Mouse (Mus musculus) forebrain, embryonic 14.5 days (tissue): ENCODE results near the gene Iqcf6. TPM values are rescaled to one million over a fixed set of nuclear protein-coding genes. Genes with fewer than 3 reads are reported as not detected.
"Not testable (repeated sequence)": the region's sequence is repeated elsewhere in the genome, so short reads cannot be mapped to it uniquely, and the experiment has no call there.

Experiments used
- ATAC-seq: fragments of 200-750 bp; cut with Nextera tagmentation; 2 replicates; pipeline ENCODE4 v1.8.0; 2017; ENCODE audit warnings: mild to moderate bottlenecking, moderate library complexity
- DNase-seq: peaks from one replicate; pipeline ENCODE4 v3.0.0-alpha.2; 2015; ENCODE audit warnings: low spot score
- H3K27ac ChIP-seq: fragments of 300-500 bp; sonication (generic); 2 replicates; pipeline ENCODE4 v1.5.1; 2014; ENCODE audit warnings: low read depth, mild to moderate bottlenecking, control low read depth, low read length, moderate library complexity
- H3K27me3 ChIP-seq: fragments of 300-500 bp; sonication (generic); replicated peaks from 2 replicates; pipeline ENCODE4 v1.6.1; 2014; ENCODE audit warnings: low read length, control low read depth, mixed read lengths; ENCODE audit not compliant: control insufficient read depth, insufficient read depth
- H3K36me3 ChIP-seq: fragments of 300-500 bp; sonication (generic); 2 replicates; pipeline ENCODE4 v1.6.1; 2014; ENCODE audit warnings: low read length, control low read depth; ENCODE audit not compliant: control insufficient read depth, insufficient read depth
- H3K4me1 ChIP-seq: fragments of 300-500 bp; sonication (generic); 2 replicates; pipeline ENCODE4 v1.6.1; 2014; ENCODE audit warnings: antibody characterized with exemption, low read length, control low read depth; ENCODE audit not compliant: control insufficient read depth, insufficient read depth
- H3K4me2 ChIP-seq: fragments of 300-500 bp; sonication (generic); 2 replicates; pipeline ENCODE4 v1.6.1; 2014; ENCODE audit warnings: mild to moderate bottlenecking, control low read depth, low read length
- H3K4me3 ChIP-seq: fragments of 300-500 bp; sonication (generic); 2 replicates; pipeline ENCODE4 v1.5.1; 2014; ENCODE audit warnings: low read depth, low read length, control low read depth
- H3K9ac ChIP-seq: fragments of 300-500 bp; sonication (generic); 2 replicates; pipeline ENCODE4 v1.6.1; 2014; ENCODE audit warnings: mild to moderate bottlenecking, low read length, control low read depth, moderate library complexity
- H3K9me3 ChIP-seq: fragments of 300-500 bp; sonication (generic); replicated peaks from 2 replicates; pipeline ENCODE4 v1.6.1; 2016; ENCODE audit warnings: low read length, control low read depth, mixed read lengths; ENCODE audit not compliant: control insufficient read depth
- WGBS: fragments of 180-500 bp; shearing (Covaris S2); extraction: QIAGEN DNeasy Blood & Tissue Kit; methylation state at CpG from one replicate; pipeline ENCODE4 v1.1.7; 2014; 5-methylcytosine and 5-hydroxymethylcytosine counted together
- polyA plus RNA-seq: library from polyadenylated mRNA; unstranded; fragments of >200 nt; fragmentation: Nextera tagmentation; extraction: Ambion mirVana; gene quantifications from 2 replicates; pipeline ENCODE4 v1.2.1, GENCODE M21; 2014

Gene Iqcf6
- polyA plus RNA-seq: not detected in 2 replicates

- no peak within 1 kb of the TSS for H3K27ac ChIP-seq
- ATAC-seq: no peak
Observed at GRCm38 (mm10) chr9:106626282-106626681, at the start of gene Iqcf6. Iqcf6 (plus strand) TSS chr9:106626582.

GRCm38 (mm10) chr9:106580016-106580415, 46.4 kb upstream of the Iqcf6 start:
- 85% methylated on average over 7 of the region's 7 CpGs for WGBS
- Histone ChIP-seq H3K9me3 (no peaks in the 10 kb centered on the region), H3K4me3 (no peak overlapping the region), H3K4me1 (no peaks in the 10 kb centered on the region), H3K27ac (no peak overlapping the region), H3K27me3 (no peaks in the 10 kb centered on the region), H3K9ac (no peak overlapping the region), H3K36me3 (no peaks in the 10 kb centered on the region), H3K4me2 (no peak overlapping the region)
- no peak for DNase-seq
- ATAC-seq: no peak

More at GRCm38 (mm10) chr9:106626282-106626681, at the start of gene Iqcf6:
- Histone ChIP-seq H3K4me2 (no peak within 1 kb of the TSS), H3K4me1 (no peaks in the 10 kb centered on the region), H3K36me3 (no peaks in the 10 kb centered on the region), H3K9ac (no peak within 1 kb of the TSS), H3K4me3 (no peak within 1 kb of the TSS), H3K27me3 (no peaks in the 10 kb centered on the region), H3K9me3 (no peaks in the 10 kb centered on the region)
- 86% methylated on average over 2 of the region's 2 CpGs for WGBS
- DNase-seq: no peak

- no peaks in the 10 kb centered on the region for H3K27me3 ChIP-seq
- H3K4me1 ChIP-seq: no peaks in the 10 kb centered on the region
- DNase-seq (no peak), ATAC-seq (no peak)
- H3K9me3 ChIP-seq: no peaks in the 10 kb centered on the region
- no peak overlapping the region for H3K4me2 ChIP-seq
- H3K36me3 ChIP-seq: no peaks in the 10 kb centered on the region
- no peak overlapping the region for H3K9ac ChIP-seq
- no peak overlapping the region for H3K4me3 ChIP-seq
- 79% methylated on average over 1 of the region's 1 CpGs for WGBS
- H3K27ac ChIP-seq: no peak overlapping the region
Observed at GRCm38 (mm10) chr9:106582552-106582951, 43.8 kb upstream of the Iqcf6 start.

- 91% methylated on average over 5 of the region's 5 CpGs for WGBS
Observed at GRCm38 (mm10) chr9:106592158-106592557, 34.2 kb upstream of the Iqcf6 start.

DNA sequence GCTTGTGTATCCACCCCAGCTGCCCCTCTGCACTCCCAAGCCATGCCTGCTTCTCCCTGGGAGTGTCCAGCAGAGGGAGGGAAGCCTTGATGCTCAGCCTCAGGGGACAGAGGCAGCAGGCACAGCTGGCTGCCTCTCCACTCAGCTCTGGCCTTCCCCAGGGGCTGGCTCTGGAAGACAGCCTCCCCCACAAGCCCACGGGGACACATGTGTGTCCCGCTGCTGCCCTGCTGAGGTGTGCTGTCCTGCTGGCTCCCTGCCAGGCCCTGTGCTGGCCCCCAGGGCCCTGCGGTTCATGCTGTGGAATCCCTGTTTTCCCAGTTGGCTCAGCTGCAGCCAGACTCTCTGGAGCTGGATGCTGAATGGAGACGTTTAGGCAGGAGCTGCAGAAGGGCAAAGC, 31.0 kb upstream of the Iqcf6 start:
- H3K4me1 ChIP-seq, H3K4me3 ChIP-seq, H3K27ac ChIP-seq, H3K4me2 ChIP-seq, H3K36me3 ChIP-seq, H3K9me3 ChIP-seq, H3K27me3 ChIP-seq, ATAC-seq, DNase-seq, H3K9ac ChIP-seq: not testable (repeated sequence)
- WGBS: 40% methylated on average over 4 of the region's 4 CpGs

More at GRCm38 (mm10) chr9:106592158-106592557, 34.2 kb upstream of the Iqcf6 start:
- Histone ChIP-seq H3K9me3 (no peaks in the 10 kb centered on the region), H3K36me3 (no peaks in the 10 kb centered on the region), H3K9ac (no peak overlapping the region), H3K27ac (no peak overlapping the region), H3K4me1 (no peaks in the 10 kb centered on the region), H3K27me3 (no peaks in the 10 kb centered on the region), H3K4me2 (no peak overlapping the region), H3K4me3 (no peak overlapping the region)
- DNase-seq (no peak), ATAC-seq (no peak)

GRCm38 (mm10) chr9:106595836-106596235, 30.5 kb upstream of the Iqcf6 start:
- WGBS: 81% methylated on average over 7 of the region's 7 CpGs
- H3K4me2 ChIP-seq: no peak overlapping the region
- no peaks in the 10 kb centered on the region for H3K9me3 ChIP-seq
- no peaks in the 10 kb centered on the region for H3K4me1 ChIP-seq
- no peak overlapping the region for H3K4me3 ChIP-seq
- ATAC-seq: no peak
- H3K9ac ChIP-seq: no peak overlapping the region
- H3K36me3 ChIP-seq: no peaks in the 10 kb centered on the region
- H3K27ac ChIP-seq: no peak overlapping the region
- no peak for DNase-seq
- H3K27me3 ChIP-seq: no peaks in the 10 kb centered on the region

DNA sequence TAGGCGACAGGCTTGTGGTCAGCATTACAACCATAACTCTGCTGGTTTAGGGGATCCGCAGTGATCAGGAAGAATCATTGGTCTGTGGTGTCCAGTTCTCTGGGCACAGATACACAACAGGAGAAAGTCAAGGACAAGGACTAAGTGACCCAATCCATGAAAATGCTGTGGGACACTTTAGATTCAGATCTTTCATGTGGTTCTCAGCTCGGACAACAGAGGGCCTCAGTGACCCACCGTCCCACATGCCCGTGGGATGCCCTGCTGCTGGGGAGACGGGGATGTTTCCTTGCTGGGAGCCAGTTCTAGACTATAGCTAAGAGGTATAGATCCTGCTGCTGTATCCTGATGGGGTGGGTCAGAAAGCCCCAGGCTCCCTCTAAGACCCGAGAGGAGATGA, 27.9 kb upstream of the Iqcf6 start:
- no peaks in the 10 kb centered on the region for H3K9me3 ChIP-seq
- H3K27me3 ChIP-seq: no peaks in the 10 kb centered on the region
- no peaks in the 10 kb centered on the region for H3K4me1 ChIP-seq
- DNase-seq (no peak), ATAC-seq (no peak)
- H3K36me3 ChIP-seq: no peaks in the 10 kb centered on the region
- no peak overlapping the region for H3K27ac ChIP-seq
- no peak overlapping the region for H3K9ac ChIP-seq
- H3K4me3 ChIP-seq: no peak overlapping the region
- WGBS: 39% methylated on average over 7 of the region's 7 CpGs
- no peak overlapping the region for H3K4me2 ChIP-seq

DNA sequence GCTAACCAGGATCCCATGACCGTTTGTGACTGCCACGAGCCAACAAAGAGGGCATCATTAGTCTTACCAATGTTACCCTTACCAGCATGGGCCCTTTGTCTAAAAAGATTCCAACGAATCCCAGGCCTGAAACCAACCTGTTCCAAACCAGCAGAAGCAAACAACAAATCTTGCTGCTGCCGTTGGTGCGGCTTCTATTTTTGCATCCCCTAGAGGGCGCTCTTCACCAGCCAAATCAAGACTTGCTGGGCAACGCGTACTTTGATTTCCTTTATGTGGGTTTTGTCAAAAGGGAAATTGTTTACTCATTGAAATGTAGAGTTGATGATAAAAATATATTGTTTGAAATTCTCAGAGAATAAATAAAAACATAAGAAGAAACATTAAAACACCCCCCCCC, 25.8 kb upstream of the Iqcf6 start:
- no peaks in the 10 kb centered on the region for H3K27me3 ChIP-seq
- 22% methylated on average over 8 of the region's 8 CpGs for WGBS
- no peak overlapping the region for H3K9ac ChIP-seq
- H3K9me3 ChIP-seq: no peaks in the 10 kb centered on the region
- no peaks in the 10 kb centered on the region for H3K4me1 ChIP-seq
- H3K36me3 ChIP-seq: no peaks in the 10 kb centered on the region
- no peak overlapping the region for H3K27ac ChIP-seq
- H3K4me3 ChIP-seq: no peak overlapping the region
- no peak for ATAC-seq
- H3K4me2 ChIP-seq: no peak overlapping the region
- DNase-seq: peak; percentile 79

DNA sequence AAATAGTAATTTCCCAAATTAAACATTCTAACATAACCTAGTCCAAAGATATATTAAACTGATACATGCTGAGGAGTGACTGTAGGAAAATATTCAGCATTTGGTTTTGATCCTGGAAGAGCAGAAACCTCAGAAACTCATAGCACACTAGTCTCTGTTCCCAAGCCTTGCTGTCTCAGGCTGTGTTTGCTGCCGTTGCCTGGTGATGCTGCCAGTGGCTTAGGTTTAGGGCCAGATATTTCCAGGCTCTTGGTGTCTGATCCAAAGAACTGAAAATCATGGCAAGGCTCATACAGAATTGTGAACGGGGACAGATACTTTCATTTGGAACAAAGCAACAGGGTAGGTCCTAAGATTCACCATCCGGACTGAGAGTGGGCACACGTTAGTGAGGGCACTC, 15.7 kb upstream of the Iqcf6 start:
- H3K4me3 ChIP-seq: no peak overlapping the region
- no peaks in the 10 kb centered on the region for H3K27me3 ChIP-seq
- 79% methylated on average over 4 of the region's 4 CpGs for WGBS
- H3K9ac ChIP-seq: no peak overlapping the region
- H3K4me1 ChIP-seq: no peaks in the 10 kb centered on the region
- DNase-seq: no peak
- no peaks in the 10 kb centered on the region for H3K36me3 ChIP-seq
- no peak for ATAC-seq
- H3K9me3 ChIP-seq: no peaks in the 10 kb centered on the region
- H3K4me2 ChIP-seq: no peak overlapping the region
- no peak overlapping the region for H3K27ac ChIP-seq
